29 mouse cellular contexts compared by ENCODE assay signal in genomic region chr12:102054155-102054554, GRCm38 (mm10).
DNase-seq lines count a peak whose midpoint lies in the region; ATAC-seq and TF ChIP-seq lines count a peak whose summit lies in the region.
"Had no signal": no experiment of that assay in that cellular context is flagged by ENCODE, and none has a peak within 500 bp of the region (broad histone marks: within the 10 kb centered on the region; RNA-seq: fewer than 3 reads in every experiment).

No protein-coding gene starts in this region.

- no peak for DNase-seq in hindbrain, postnatal 0 days (ENCODE audit: low spot score)
- DNase-seq in hindbrain, embryonic 10.5 days (ENCODE audit: low spot score): no peak
- DNase-seq in liver, postnatal 0 days: no peak
- DNase-seq in A20 (ENCODE audit: low read depth, low spot score) (peak; percentile 16), ES-E14 (ENCODE audit: low read depth, low spot score) (no peak)
- no peak for DNase-seq in right cerebral cortex, postnatal 14 days
- DNase-seq: adrenal gland, adult 8-10 months; B cell, adult 2 months; cerebellum, adult 2 months; cerebellum, postnatal 14 days; gastrocnemius, postnatal 14 days; heart, postnatal 36 days; kidney, adult 18-20 months; kidney, postnatal 4 days; layer of hippocampus, adult 9-11 months; lung, postnatal 14 days; retina, postnatal 1 day; right cerebral cortex, postnatal 25 days; spleen, adult 18-20 months; thymus, adult 18-20 months; thymus, postnatal 25 days had no signal

- 0 out of 2 replicates have a peak, but pooled peaks have one; percentile 4 for TF ChIP-seq CTCF in hindbrain, postnatal 0 days (IDR thresholded peaks at IDR 0.05; ENCODE audit: low read depth)
- 0 out of 2 replicates have a peak, but pooled peaks have one; percentile 12 for TF ChIP-seq CTCF in liver, postnatal 0 days (IDR thresholded peaks at IDR 0.05; ENCODE audit: low read depth)

- in situ Hi-C loops in ES-E14 (cut with MboI; ENCODE audit: low sequenced_read_pairs in 2 of 2, unreplicated experiment in 2 of 2): no loop called here

- no peak overlapping the region for H3K4me2 ChIP-seq in hindbrain, postnatal 0 days (ENCODE audit: low read depth, low read length)
- H3K4me2 ChIP-seq in liver, postnatal 0 days (ENCODE audit: low read depth, low read length): no peak overlapping the region
- H3K4me2 ChIP-seq in liver, embryonic 12.5 days: no peak overlapping the region
- H3K4me2 ChIP-seq: hindbrain, embryonic 13.5 days; limb, embryonic 12.5 days; midbrain, embryonic 11.5 days had no signal

- H3K27ac ChIP-seq in hindbrain, postnatal 0 days: no peak overlapping the region
- no peak overlapping the region for H3K27ac ChIP-seq in hindbrain, embryonic 10.5 days
- H3K27ac ChIP-seq in liver, postnatal 0 days (ENCODE audit: low read depth): no peak overlapping the region
- H3K27ac ChIP-seq in liver, embryonic 12.5 days: no peak overlapping the region
- no peak overlapping the region for H3K27ac ChIP-seq in ES-E14 (ENCODE audit: insufficient read depth, low read depth, low read length, poor library complexity, severe bottlenecking)
- H3K27ac ChIP-seq: heart, embryonic 10.5 days; hindbrain, embryonic 13.5 days; kidney, postnatal 0 days; limb, embryonic 12.5 days had no signal

- no peaks in the 10 kb centered on the region for H3K27me3 ChIP-seq in hindbrain, postnatal 0 days (ENCODE audit: insufficient read depth, low read length)
- no peaks in the 10 kb centered on the region for H3K27me3 ChIP-seq in hindbrain, embryonic 10.5 days (ENCODE audit: insufficient read depth, poor library complexity, severe bottlenecking)
- no peaks in the 10 kb centered on the region for H3K27me3 ChIP-seq in liver, postnatal 0 days (ENCODE audit: insufficient read depth, low read length)
- H3K27me3 ChIP-seq in liver, embryonic 12.5 days (replicated peaks): no peaks in the 10 kb centered on the region
- H3K27me3 ChIP-seq: hindbrain, embryonic 13.5 days; limb, embryonic 12.5 days had no signal

- no peak overlapping the region for H3K4me3 ChIP-seq in hindbrain, postnatal 0 days (ENCODE audit: low read length)
- no peak overlapping the region for H3K4me3 ChIP-seq in hindbrain, embryonic 10.5 days
- no peak overlapping the region for H3K4me3 ChIP-seq in liver, postnatal 0 days (ENCODE audit: low read depth, low read length)
- no peak overlapping the region for H3K4me3 ChIP-seq in liver, embryonic 12.5 days
- H3K4me3 ChIP-seq in ES-E14 (ENCODE audit: insufficient read depth in 1 of 2, low read depth in 1 of 2, low read length in 2 of 2, poor library complexity in 1 of 2, severe bottlenecking in 1 of 2): no peak overlapping the region
- H3K4me3 ChIP-seq: erythroblast, embryonic 14.5 days; heart, embryonic 10.5 days; hindbrain, embryonic 13.5 days; limb, embryonic 12.5 days had no signal

- no peak for ATAC-seq in hindbrain, postnatal 0 days
- ATAC-seq in liver, postnatal 0 days: no peak
- no peak for ATAC-seq in liver, embryonic 12.5 days
- ATAC-seq in megakaryocyte-erythroid progenitor cell, adult 5-6 weeks (replicated peaks; ENCODE audit: low FRiP score, low TSS enrichment, poor library complexity, severe bottlenecking): no peak

- TF ChIP-seq EP300 in liver, postnatal 0 days (IDR thresholded peaks at IDR 0.05; ENCODE audit: low read depth): no peak

- H3K4me1 ChIP-seq in hindbrain, postnatal 0 days (ENCODE audit: insufficient read depth, low read length): peaks cover 6% of the 10 kb centered on the region; the same call in 1 of the 2 replicates
- H3K4me1 ChIP-seq in hindbrain, embryonic 10.5 days (replicated peaks): peaks cover 18% of the 10 kb centered on the region
- no peaks in the 10 kb centered on the region for H3K4me1 ChIP-seq in liver, postnatal 0 days (ENCODE audit: insufficient read depth)
- H3K4me1 ChIP-seq in liver, embryonic 12.5 days: no peaks in the 10 kb centered on the region
- H3K4me1 ChIP-seq in ES-E14 (ENCODE audit: control insufficient read depth in 2 of 2, insufficient read depth in 2 of 2, low read length in 2 of 2, poor library complexity in 1 of 2): no peaks in the 10 kb centered on the region; a peak in 1 of 4 replicates
- H3K4me1 ChIP-seq: heart, embryonic 10.5 days; limb, embryonic 12.5 days had no signal

- no peaks in the 10 kb centered on the region for H3K36me3 ChIP-seq in hindbrain, postnatal 0 days (ENCODE audit: insufficient read depth, low read length)
- no peaks in the 10 kb centered on the region for H3K36me3 ChIP-seq in hindbrain, embryonic 10.5 days
- no peaks in the 10 kb centered on the region for H3K36me3 ChIP-seq in liver, postnatal 0 days (replicated peaks; ENCODE audit: insufficient read depth, low read length)
- H3K36me3 ChIP-seq in liver, embryonic 12.5 days: no peaks in the 10 kb centered on the region
- H3K36me3 ChIP-seq in ES-E14 (ENCODE audit: control insufficient read depth, insufficient read depth, low read length, poor library complexity, severe bottlenecking): no peaks in the 10 kb centered on the region
- H3K36me3 ChIP-seq: heart, embryonic 10.5 days; hindbrain, embryonic 13.5 days; limb, embryonic 12.5 days had no signal

- no peak overlapping the region for H3K9ac ChIP-seq in hindbrain, postnatal 0 days (replicated peaks; ENCODE audit: low read length)
- no peak overlapping the region for H3K9ac ChIP-seq in liver, postnatal 0 days (replicated peaks)
- H3K9ac ChIP-seq in liver, embryonic 12.5 days: no peak overlapping the region
- H3K9ac ChIP-seq in ES-E14 (ENCODE audit: insufficient read depth, low read depth, low read length, poor library complexity, severe bottlenecking): no peak overlapping the region
- H3K9ac ChIP-seq: hindbrain, embryonic 13.5 days; limb, embryonic 12.5 days had no signal

- 92% methylated on average over 4 of the region's 4 CpGs for WGBS in hindbrain, postnatal 0 days
- 87% methylated on average over 4 of the region's 4 CpGs for WGBS in hindbrain, embryonic 10.5 days
- WGBS in liver, postnatal 0 days (ENCODE audit: insufficient replicate concordance): 80% methylated on average over 4 of the region's 4 CpGs
- 64% methylated on average over 4 of the region's 4 CpGs for WGBS in liver, embryonic 12.5 days (ENCODE audit: insufficient replicate concordance)

- no peaks in the 10 kb centered on the region for H3K9me3 ChIP-seq in hindbrain, postnatal 0 days (ENCODE audit: low read length)
- H3K9me3 ChIP-seq in hindbrain, embryonic 10.5 days: no peaks in the 10 kb centered on the region
- no peaks in the 10 kb centered on the region for H3K9me3 ChIP-seq in liver, postnatal 0 days (ENCODE audit: low read length)
- no peaks in the 10 kb centered on the region for H3K9me3 ChIP-seq in liver, embryonic 12.5 days (replicated peaks)
- H3K9me3 ChIP-seq in ES-E14 (ENCODE audit: control insufficient read depth, insufficient read depth, low read depth, low read length): no peaks in the 10 kb centered on the region
- H3K9me3 ChIP-seq: heart, embryonic 10.5 days; hindbrain, embryonic 13.5 days; limb, embryonic 12.5 days had no signal

TF ChIP-seq in ES-E14, 5 proteins besides CTCF, POLR2A, EP300 and RAD21:
- TF ChIP-seq ZC3H11A (IDR thresholded peaks at IDR 0.05; ENCODE audit: borderline replicate concordance, low read depth, low read length) (peak; percentile 18; the same call in 1 of the 2 replicates), MAFK (IDR thresholded peaks at IDR 0.05; ENCODE audit: insufficient read depth, low read depth, low read length) (no peak)
TF ChIP-seq in ES-E14: peak in this region for 1.
